Mouse (Mus musculus): ENCODE data around the gene Nrp2.

- TF ChIP-seq CTCF (conservative IDR thresholded peaks at IDR 0.05; ENCODE audit: insufficient read depth, insufficient read length, low read depth, low read length) (no peak), POLR2A (IDR thresholded peaks at IDR 0.05; ENCODE audit: low read depth, low read length) (no peak)
Measured at GRCm38 (mm10) chr1:62735835-62736234, 32.8 kb downstream of the Nrp2 start.

Measured in kidney, adult 2 months (tissue).